Mouse (Mus musculus) testis, adult 2 months (tissue): ENCODE data around the gene Ift88. TPM values are rescaled to one million over a fixed set of nuclear protein-coding genes. Genes with fewer than 3 reads are reported as not detected.

ENCODE experiments used
- H3K27ac ChIP-seq: fragments of 200-500 bp; 2 replicates; pipeline ENCODE4 v1.5.1; 2012; ENCODE audit warnings: low read depth, low read length; ENCODE audit not compliant: control insufficient read depth, insufficient read depth
- H3K27me3 ChIP-seq: fragments of 200-500 bp; 2 replicates; pipeline ENCODE4 v1.6.1; 2012; ENCODE audit warnings: mild to moderate bottlenecking, low read length, moderate library complexity; ENCODE audit not compliant: control insufficient read depth, insufficient read depth
- H3K36me3 ChIP-seq: fragments of 200-500 bp; 2 replicates; pipeline ENCODE4 v1.6.1; 2012; ENCODE audit warnings: mild to moderate bottlenecking, low read length; ENCODE audit not compliant: control insufficient read depth, insufficient read depth
- H3K4me1 ChIP-seq: fragments of 200-500 bp; 2 replicates; pipeline ENCODE4 v1.6.1; 2012; ENCODE audit warnings: low read length; ENCODE audit not compliant: control insufficient read depth, insufficient read depth
- H3K4me3 ChIP-seq: fragments of 200-500 bp; 2 replicates; pipeline ENCODE4 v1.5.1; 2012; ENCODE audit warnings: low read depth, mild to moderate bottlenecking, low read length, moderate library complexity, mixed read lengths; ENCODE audit not compliant: control insufficient read depth
- CTCF ChIP-seq: fragments of 200-500 bp; IDR thresholded peaks from 2 replicates; pipeline ENCODE4 v1.5.1; 2012; ENCODE audit warnings: low read depth, mild to moderate bottlenecking, inconsistent platforms, low read length, moderate library complexity; ENCODE audit not compliant: control insufficient read depth, insufficient read depth, insufficient replicate concordance
- POLR2A ChIP-seq: fragments of 200-500 bp; IDR thresholded peaks from 2 replicates; pipeline ENCODE4 v1.6.1; 2012; ENCODE audit warnings: low read depth, mild to moderate bottlenecking, inconsistent platforms, low read length, moderate library complexity; ENCODE audit not compliant: control insufficient read depth
- polyA plus RNA-seq: library from polyadenylated mRNA; depleted of rRNA; stranded (reverse); fragments of >200 nt; gene quantifications from 2 replicates; pipeline ENCODE4 v1.2.3, GENCODE M21; 2012

Ift88 gene
- polyA plus RNA-seq, 1 experiment = 27.3 TPM

GRCm38 (mm10) chr14:57533214-57533613 lies 109.4 kb downstream of the Ift88 start:
- peaks cover 2% of the 10 kb centered on the region; the same call in 1 of the 2 replicates for H3K4me1 ChIP-seq

GRCm38 (mm10) chr14:57533841-57534240 lies 110.0 kb downstream of the Ift88 start:
- Histone ChIP-seq H3K4me3 (no peak overlapping the region), H3K27ac (no peak overlapping the region), H3K27me3 (no peaks in the 10 kb centered on the region), H3K36me3 (no peaks in the 10 kb centered on the region), H3K4me1 (peaks cover 2% of the 10 kb centered on the region; the same call in 1 of the 2 replicates)
- TF ChIP-seq POLR2A = no peak
- no peak for TF ChIP-seq CTCF

More at GRCm38 (mm10) chr14:57533214-57533613, 109.4 kb downstream of the Ift88 start:
- Histone ChIP-seq H3K36me3 (no peaks in the 10 kb centered on the region), H3K4me3 (no peak overlapping the region), H3K27ac (no peak overlapping the region), H3K27me3 (no peaks in the 10 kb centered on the region)
- TF ChIP-seq POLR2A (no peak), CTCF (peak; percentile 85)

- Histone ChIP-seq H3K27ac (no peak overlapping the region), H3K27me3 (no peaks in the 10 kb centered on the region), H3K4me3 (no peak overlapping the region), H3K36me3 (no peaks in the 10 kb centered on the region), H3K4me1 (peaks cover 2% of the 10 kb centered on the region; the same call in 1 of the 2 replicates)
- TF ChIP-seq POLR2A (no peak), CTCF (no peak)
These were observed 110.5 kb downstream of the Ift88 start for GRCm38 (mm10) chr14:57534346-57534745.

GRCm38 (mm10) chr14:57534961-57535360 lies 111.1 kb downstream of the Ift88 start:
- TF ChIP-seq POLR2A (no peak), CTCF (no peak)
- Histone ChIP-seq H3K27ac (no peak overlapping the region), H3K27me3 (no peaks in the 10 kb centered on the region), H3K4me1 (peaks cover 2% of the 10 kb centered on the region; the same call in 1 of the 2 replicates), H3K36me3 (no peaks in the 10 kb centered on the region), H3K4me3 (no peak overlapping the region)

- no peaks in the 10 kb centered on the region for H3K27me3 ChIP-seq
- H3K36me3 ChIP-seq = no peaks in the 10 kb centered on the region
- peaks cover 2% of the 10 kb centered on the region; the same call in 1 of the 2 replicates for H3K4me1 ChIP-seq
- H3K4me3 ChIP-seq = no peak overlapping the region
- no peak overlapping the region for H3K27ac ChIP-seq
- TF ChIP-seq POLR2A (no peak), CTCF (no peak)
These were observed 111.8 kb downstream of the Ift88 start for GRCm38 (mm10) chr14:57535646-57536045.

- Histone ChIP-seq H3K27me3 (no peaks in the 10 kb centered on the region), H3K4me3 (peak overlapping the region; percentile 46), H3K27ac (no peak overlapping the region), H3K36me3 (no peaks in the 10 kb centered on the region), H3K4me1 (peaks cover 2% of the 10 kb centered on the region; the same call in 1 of the 2 replicates)
- TF ChIP-seq POLR2A = no peak
- no peak for TF ChIP-seq CTCF
These were observed 113.0 kb downstream of the Ift88 start for GRCm38 (mm10) chr14:57536820-57537219.

GRCm38 (mm10) chr14:57537261-57538015 lies 113.6 kb downstream of the Ift88 start:
- peak; percentile 65; the same call in 1 of the 2 replicates for TF ChIP-seq POLR2A
- no peak for TF ChIP-seq CTCF
- Histone ChIP-seq H3K4me1 (peaks cover 2% of the 10 kb centered on the region; the same call in 1 of the 2 replicates), H3K36me3 (no peaks in the 10 kb centered on the region), H3K4me3 (peak overlapping the region; percentile 46), H3K27me3 (no peaks in the 10 kb centered on the region), H3K27ac (no peak overlapping the region)

- Histone ChIP-seq H3K27me3 (no peaks in the 10 kb centered on the region), H3K36me3 (no peaks in the 10 kb centered on the region)
- no peak for TF ChIP-seq POLR2A
- TF ChIP-seq CTCF = no peak
These were observed 116.8 kb downstream of the Ift88 start for GRCm38 (mm10) chr14:57540683-57541082.

More at GRCm38 (mm10) chr14:57540683-57541082, 116.8 kb downstream of the Ift88 start:
- H3K4me1 ChIP-seq = peaks cover 2% of the 10 kb centered on the region; the same call in 1 of the 2 replicates
- H3K27ac ChIP-seq = no peak overlapping the region
- no peak overlapping the region for H3K4me3 ChIP-seq
